Mouse (Mus musculus) stomach, postnatal 0 days (tissue): ENCODE data around the gene Gm20695.

ENCODE experiments used
- CTCF ChIP-seq: IDR thresholded peaks from 2 replicates; pipeline ENCODE4 v1.5.1; 2016; ENCODE audit warnings: antibody characterized with exemption, low read depth, mild to moderate bottlenecking, moderate library complexity
- EP300 ChIP-seq: optimal IDR thresholded peaks from 2 replicates; pipeline ENCODE3; 2016; ENCODE audit warnings: antibody characterized with exemption

GRCm38 (mm10) chr16:3907471-3907870 lies 23.0 kb downstream of the Gm20695 start:
- TF ChIP-seq CTCF (no peak), EP300 (no peak)
